In genomic region chr12:79752189-79752588, GRCm38 (mm10) we compare ENCODE assay signal across 10 mouse cellular contexts.
DNase-seq lines count a peak whose midpoint lies in the region; ATAC-seq and TF ChIP-seq lines count a peak whose summit lies in the region.
"Had no signal": no experiment of that assay in that cellular context is flagged by ENCODE, and none has a peak within 500 bp of the region (broad histone marks: within the 10 kb centered on the region; RNA-seq: fewer than 3 reads in every experiment).

No protein-coding gene starts in this region.

- TF ChIP-seq CTCF in forebrain, postnatal 0 days (IDR thresholded peaks at IDR 0.05; ENCODE audit: low read depth): no peak

- H3K27me3 ChIP-seq in forebrain, embryonic 11.5 days (ENCODE audit: control insufficient read depth, insufficient read depth, low read length): no peaks in the 10 kb centered on the region
- 0 out of 2 replicates have a peak, but pooled peaks cover 3% of the 10 kb centered on the region for H3K27me3 ChIP-seq in forebrain, postnatal 0 days (ENCODE audit: insufficient read depth, low read length)
- no peaks in the 10 kb centered on the region for H3K27me3 ChIP-seq in hindbrain, embryonic 15.5 days
- H3K27me3 ChIP-seq in limb, embryonic 12.5 days: no peaks in the 10 kb centered on the region

- no peak for ATAC-seq in forebrain, embryonic 11.5 days (replicated peaks; ENCODE audit: low FRiP score)
- no peak for ATAC-seq in forebrain, postnatal 0 days
- no peak for ATAC-seq in hindbrain, embryonic 15.5 days (ENCODE audit: low FRiP score, low read depth)
- no peak for ATAC-seq in limb, embryonic 12.5 days (ENCODE audit: insufficient number of reproducible peaks, insufficient read depth, low FRiP score, low TSS enrichment, low read depth)

- H3K27ac ChIP-seq in forebrain, embryonic 11.5 days (ENCODE audit: low read depth, low read length): peak overlapping the region; percentile 77
- H3K27ac ChIP-seq in forebrain, postnatal 0 days (ENCODE audit: low read depth, low read length): no peak overlapping the region
- peak overlapping the region; percentile 55 for H3K27ac ChIP-seq in hindbrain, embryonic 15.5 days (replicated peaks)
- H3K27ac ChIP-seq in limb, embryonic 12.5 days: peak overlapping the region; percentile 57

- H3K9me3 ChIP-seq in forebrain, embryonic 11.5 days (ENCODE audit: control insufficient read depth, low read length): no peaks in the 10 kb centered on the region
- no peaks in the 10 kb centered on the region for H3K9me3 ChIP-seq in forebrain, postnatal 0 days (ENCODE audit: low read length)
- H3K9me3 ChIP-seq in hindbrain, embryonic 15.5 days: no peaks in the 10 kb centered on the region
- H3K9me3 ChIP-seq in limb, embryonic 12.5 days: no peaks in the 10 kb centered on the region

- 6% methylated on average over 5 of the region's 5 CpGs for WGBS in forebrain, embryonic 11.5 days
- WGBS in forebrain, postnatal 0 days: 31% methylated on average over 5 of the region's 5 CpGs
- WGBS in hindbrain, embryonic 15.5 days: 7% methylated on average over 5 of the region's 5 CpGs
- WGBS in limb, embryonic 12.5 days: 31% methylated on average over 5 of the region's 5 CpGs

- no peak for DNase-seq in forebrain, embryonic 11.5 days (ENCODE audit: low spot score)
- DNase-seq in forebrain, postnatal 0 days: no peak
- DNase-seq in embryo, embryonic 10 days (ENCODE audit: low spot score): peak; percentile 78
- no peak for DNase-seq in left cerebral cortex, postnatal 25 days (ENCODE audit: low spot score in 2 of 2)
- DNase-seq in adrenal gland, adult (ENCODE audit: inconsistent age in 2 of 2, low spot score in 1 of 2): no peak
- no peak for DNase-seq in frontal cortex, postnatal 10 days (ENCODE audit: low spot score in 2 of 2)
- DNase-seq: layer of hippocampus, postnatal 36 days; retina, postnatal 1 day had no signal

- peak overlapping the region; percentile 45 for H3K9ac ChIP-seq in forebrain, embryonic 11.5 days (ENCODE audit: low read length)
- no peak overlapping the region for H3K9ac ChIP-seq in forebrain, postnatal 0 days
- H3K9ac ChIP-seq in hindbrain, embryonic 15.5 days: no peak overlapping the region
- H3K9ac ChIP-seq in limb, embryonic 12.5 days (replicated peaks): no peak overlapping the region

- no peak overlapping the region for H3K4me3 ChIP-seq in forebrain, embryonic 11.5 days (ENCODE audit: low read depth, low read length)
- no peak overlapping the region for H3K4me3 ChIP-seq in forebrain, postnatal 0 days (ENCODE audit: low read depth, low read length)
- H3K4me3 ChIP-seq in hindbrain, embryonic 15.5 days: no peak overlapping the region
- H3K4me3 ChIP-seq in limb, embryonic 12.5 days (replicated peaks): no peak overlapping the region

- H3K36me3 ChIP-seq in forebrain, embryonic 11.5 days (ENCODE audit: control insufficient read depth, insufficient read depth, low read length): no peaks in the 10 kb centered on the region
- no peaks in the 10 kb centered on the region for H3K36me3 ChIP-seq in forebrain, postnatal 0 days (ENCODE audit: insufficient read depth)
- no peaks in the 10 kb centered on the region for H3K36me3 ChIP-seq in hindbrain, embryonic 15.5 days
- H3K36me3 ChIP-seq in limb, embryonic 12.5 days: no peaks in the 10 kb centered on the region

- intact Hi-C loops in left cerebral cortex, postnatal 25 days (cut with DNase I): no loop called here

- peaks cover 46% of the 10 kb centered on the region for H3K4me1 ChIP-seq in forebrain, embryonic 11.5 days (replicated peaks; ENCODE audit: control insufficient read depth, insufficient read depth, low read length)
- H3K4me1 ChIP-seq in forebrain, postnatal 0 days (ENCODE audit: insufficient read depth): peaks cover 18% of the 10 kb centered on the region; the same call in 1 of the 2 replicates
- H3K4me1 ChIP-seq in hindbrain, embryonic 15.5 days (replicated peaks): peaks cover 46% of the 10 kb centered on the region
- H3K4me1 ChIP-seq in limb, embryonic 12.5 days (replicated peaks): peaks cover 67% of the 10 kb centered on the region

- H3K4me2 ChIP-seq in forebrain, embryonic 11.5 days (ENCODE audit: low read depth, low read length, severe bottlenecking): no peak overlapping the region
- no peak overlapping the region for H3K4me2 ChIP-seq in forebrain, postnatal 0 days (ENCODE audit: low read depth)
- no peak overlapping the region for H3K4me2 ChIP-seq in hindbrain, embryonic 15.5 days
- no peak overlapping the region for H3K4me2 ChIP-seq in limb, embryonic 12.5 days
